Mouse (Mus musculus): Measurements from ENCODE around the gene Rras. TPM values are rescaled to one million over a fixed set of nuclear protein-coding genes. Genes with fewer than 3 reads are reported as not detected.

The Rras gene
- 342 and 359 TPM in 2 replicates for polyA plus RNA-seq (2015; fragmentation: Nextera tagmentation; extraction: Ambion mirVana)

GRCm38 (mm10) chr7:45017242-45018061 is at the start of gene Rras:
TSS of gene Rras (plus strand) at chr7:45017961.

DNA sequence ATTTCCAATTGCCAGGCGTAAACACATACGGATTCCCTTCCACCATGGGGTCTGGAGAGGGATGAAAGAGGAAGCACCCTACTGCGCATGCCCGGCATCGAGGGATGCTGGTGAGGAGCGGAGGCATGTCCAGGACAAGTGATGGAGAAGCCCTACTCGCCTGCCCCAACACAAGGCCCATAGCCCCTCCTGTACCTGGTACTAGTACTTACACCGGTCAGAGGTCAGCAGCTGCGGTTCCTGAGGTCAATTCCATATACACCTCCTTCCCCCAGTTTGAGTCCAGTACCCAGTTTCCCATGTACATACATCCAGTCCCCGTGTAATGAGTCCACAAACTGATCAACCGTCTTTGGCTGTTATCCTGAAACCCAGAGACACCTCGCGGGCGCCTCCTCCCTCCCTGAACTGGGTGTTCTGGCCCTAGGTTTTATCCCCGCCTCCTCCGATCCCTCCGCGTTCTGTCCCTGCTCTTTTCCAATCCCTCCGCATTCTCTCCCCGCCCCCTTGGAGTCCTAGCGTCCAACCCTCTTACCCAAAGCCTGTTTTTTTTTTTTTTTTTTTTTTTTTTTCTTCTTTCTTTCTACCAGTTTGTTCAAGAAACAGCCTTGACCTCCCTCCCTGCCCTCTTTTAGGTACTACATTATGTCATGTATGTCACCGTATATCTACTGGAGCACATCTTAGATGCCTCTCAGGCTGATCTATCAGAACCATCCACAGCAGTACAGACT is 43.2 kb upstream of the Rras start, which contains the start of gene Cpt1c:
Gene Cpt1c, minus strand, starts transcription at position 469 of the 734 bp plus-strand sequence.

DNA sequence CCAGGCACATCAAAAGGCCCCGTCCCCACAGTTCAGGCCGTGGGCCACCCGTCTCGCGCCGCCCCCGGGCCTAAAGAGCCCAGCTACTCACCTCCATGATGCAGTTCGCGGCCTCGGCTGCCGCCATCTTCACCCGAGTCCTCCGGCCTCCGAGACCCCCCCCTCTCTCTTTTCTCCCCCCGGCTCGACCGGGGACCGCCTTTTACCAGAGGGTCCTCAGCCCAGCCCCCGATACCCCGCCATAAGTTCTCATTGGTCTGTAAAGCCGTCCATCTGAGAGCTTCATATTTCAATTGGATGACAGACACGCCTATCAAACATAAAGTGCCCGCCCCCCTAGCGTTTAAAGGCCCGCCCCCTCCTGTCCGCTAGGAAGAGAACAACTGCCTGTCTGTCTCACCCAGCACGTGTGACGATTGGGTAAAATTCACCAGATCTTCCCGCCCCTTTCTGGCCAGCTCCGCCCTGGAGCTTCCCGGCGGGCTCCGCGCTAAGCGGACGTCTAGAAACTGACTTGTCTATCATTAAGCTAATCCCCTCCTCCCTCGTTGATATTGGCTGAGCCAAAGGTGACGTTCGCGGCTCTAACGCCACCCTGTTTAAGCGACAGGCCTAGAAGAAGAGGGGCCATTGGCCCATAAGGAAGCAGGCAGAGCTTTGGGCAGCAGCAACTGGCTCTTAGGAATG is 31.4 kb upstream of the Rras start, which contains the start of gene Prmt1:
Gene Prmt1, minus strand, starts transcription at position 377 of the 687 bp plus-strand sequence.

GRCm38 (mm10) chr7:44997231-44997939 is 20.4 kb upstream of the Rras start, which contains the start of gene Irf3:
TSS of gene Irf3 (plus strand) at chr7:44997648.

DNA sequence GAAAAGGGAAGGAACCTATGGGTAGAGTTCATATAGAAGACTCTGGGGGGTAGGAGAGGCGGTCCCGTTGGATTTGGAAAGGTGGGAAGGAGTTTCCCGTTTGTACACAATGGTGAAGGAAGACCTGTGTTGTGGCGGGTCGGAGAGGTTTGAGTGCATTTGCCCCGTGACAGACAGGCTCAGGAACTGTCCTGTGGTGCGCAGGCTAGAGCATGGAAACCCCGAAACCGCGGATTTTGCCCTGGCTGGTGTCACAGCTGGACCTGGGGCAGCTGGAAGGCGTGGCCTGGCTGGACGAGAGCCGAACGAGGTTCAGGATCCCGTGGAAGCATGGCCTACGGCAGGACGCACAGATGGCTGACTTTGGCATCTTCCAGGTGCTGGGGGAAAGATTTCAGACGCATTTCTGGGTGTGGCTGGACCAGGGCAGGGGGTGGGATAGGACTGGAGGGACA is 19.2 kb upstream of the Rras start, which contains the start of gene Bcl2l12:
Gene Bcl2l12, minus strand, starts transcription at position 212 of the 455 bp plus-strand sequence.

DNA sequence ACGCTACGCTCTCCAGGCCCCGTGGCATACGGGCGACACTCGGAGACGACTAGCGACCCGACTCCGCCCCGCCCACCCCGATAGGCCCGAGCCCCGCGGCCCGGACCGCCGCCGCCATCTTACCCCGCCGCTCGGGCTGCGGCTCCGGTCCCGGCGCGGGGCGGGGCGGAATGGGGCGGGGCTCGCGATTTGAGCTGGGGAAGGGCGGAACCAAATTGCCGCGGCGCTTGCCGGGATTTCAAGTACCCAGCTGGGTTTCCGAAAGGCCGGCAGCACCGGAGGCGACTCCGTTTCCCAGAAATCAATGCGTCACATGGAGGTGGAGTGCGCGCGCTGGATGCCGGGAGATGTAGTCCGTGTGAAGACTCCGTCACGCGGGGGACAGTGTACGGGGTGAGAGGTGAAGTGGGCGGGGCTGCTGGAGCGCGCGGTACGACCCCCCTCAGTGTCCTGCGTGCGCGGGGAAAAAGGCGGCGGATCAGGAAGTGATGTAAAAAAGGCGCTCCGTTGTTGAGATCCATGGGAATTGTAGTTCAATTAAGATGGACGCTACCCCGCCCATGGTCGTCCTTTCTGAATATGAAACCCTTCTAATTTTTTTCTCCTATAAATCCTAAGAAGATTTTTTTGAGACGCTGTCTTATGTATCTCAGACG is 1.7 kb upstream of the Rras start, which contains the start of gene Scaf1:
Gene Scaf1, minus strand, starts transcription at position 407 of the 656 bp plus-strand sequence.

DNA sequence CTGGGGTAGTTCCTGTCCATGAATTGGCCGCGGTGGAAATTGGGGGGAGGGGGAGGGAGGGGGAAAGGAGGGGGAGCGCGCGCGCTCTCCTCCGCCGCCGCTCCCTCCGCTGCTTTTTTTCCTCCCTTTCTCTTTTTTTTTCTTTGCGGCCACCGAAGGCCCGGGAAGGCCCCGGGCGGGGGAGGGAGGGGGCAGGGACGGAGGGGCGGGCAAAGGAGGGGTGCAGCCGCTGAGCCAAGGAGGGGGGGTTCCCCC is 35.0 kb downstream of the Rras start, which contains the start of gene Prr12:
Gene Prr12, minus strand, starts transcription at position 20 of the 255 bp plus-strand sequence.

DNA sequence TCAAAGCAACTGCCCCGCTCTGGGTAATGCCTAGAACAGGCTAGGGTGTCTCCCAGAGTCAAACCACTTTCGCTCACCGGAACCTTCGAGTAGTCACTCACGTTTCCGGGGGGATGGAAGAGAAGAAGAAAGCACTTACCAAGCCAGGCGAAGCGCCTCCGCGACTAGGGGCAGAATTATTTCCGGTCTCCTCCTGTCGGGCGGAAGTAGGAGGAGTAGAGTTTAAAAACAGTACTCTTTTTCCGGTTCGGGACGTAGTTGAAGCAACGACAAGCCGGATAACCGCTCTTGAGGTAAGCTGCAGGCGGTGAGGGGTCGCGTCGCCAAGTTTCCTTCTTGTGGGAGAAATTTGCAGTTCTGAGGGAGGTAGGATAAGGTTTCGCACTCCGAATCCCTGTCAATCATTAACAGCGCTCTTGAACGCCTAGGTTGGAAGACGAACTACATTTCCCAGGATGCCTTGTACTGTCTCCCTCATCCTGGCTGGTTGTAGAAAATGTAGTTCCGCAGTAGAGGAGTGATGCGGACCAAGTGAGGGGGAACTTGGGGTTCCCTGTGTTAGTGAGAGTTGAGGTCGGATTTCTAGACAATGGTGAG is 44.6 kb downstream of the Rras start, which contains the start of the genes Nosip and Prrg2:
Gene Nosip, plus strand, starts transcription at position 191 of the 597 bp plus-strand sequence.
Gene Prrg2, minus strand, starts transcription at position 439 of the 597 bp plus-strand sequence.

Small RNA genes lying within 50 kb of the gene (microRNA-seq; reads per million reads assigned to microRNA genes)
- 1.2 reads per million for gene Mir7054

Other genes starting within 250 kb of the Rras start
- 40.2 and 44.4 TPM in 2 replicates for gene Nup62, start 201.9 kb upstream of the Rras start, polyA plus RNA-seq (2015; fragmentation: Nextera tagmentation; extraction: Ambion mirVana)
- gene Il4i1, start 201.6 kb upstream of the Rras start, polyA plus RNA-seq (2015; fragmentation: Nextera tagmentation; extraction: Ambion mirVana), result 0.51 and 0.73 TPM in 2 replicates
- 6.1 and 8.3 TPM in 2 replicates for gene Atf5, start 201.3 kb upstream of the Rras start, polyA plus RNA-seq (2015; fragmentation: Nextera tagmentation; extraction: Ambion mirVana)
- 89.9 and 95.2 TPM in 2 replicates for gene Akt1s1, start 169.0 kb upstream of the Rras start, polyA plus RNA-seq (2015; fragmentation: Nextera tagmentation; extraction: Ambion mirVana)
- 40.6 and 43.1 TPM in 2 replicates for gene Tbc1d17, start 168.9 kb upstream of the Rras start, polyA plus RNA-seq (2015; fragmentation: Nextera tagmentation; extraction: Ambion mirVana)
- 23.5 and 32.3 TPM in 2 replicates for gene Pnkp, start 160.8 kb upstream of the Rras start, polyA plus RNA-seq (2015; fragmentation: Nextera tagmentation; extraction: Ambion mirVana)
- 204 and 244 TPM in 2 replicates for gene Ptov1, start 148.2 kb upstream of the Rras start, polyA plus RNA-seq (2015; fragmentation: Nextera tagmentation; extraction: Ambion mirVana)
- gene Med25, start 125.2 kb upstream of the Rras start, polyA plus RNA-seq (2015; fragmentation: Nextera tagmentation; extraction: Ambion mirVana), result 56.3 and 58.9 TPM in 2 replicates
- gene Fuz, start 121.9 kb upstream of the Rras start, polyA plus RNA-seq (2015; fragmentation: Nextera tagmentation; extraction: Ambion mirVana), result 27.5 and 29.3 TPM in 2 replicates
- gene Ap2a1, start 88.5 kb upstream of the Rras start, polyA plus RNA-seq (2015; fragmentation: Nextera tagmentation; extraction: Ambion mirVana), result 32.3 and 40.8 TPM in 2 replicates
- gene Tsks, start 74.8 kb upstream of the Rras start, polyA plus RNA-seq (2015; fragmentation: Nextera tagmentation; extraction: Ambion mirVana), result 0.23 and 0.39 TPM in 2 replicates
- gene Cpt1c, start 43.1 kb upstream of the Rras start, polyA plus RNA-seq (2015; fragmentation: Nextera tagmentation; extraction: Ambion mirVana), result 10.1 and 10.3 TPM in 2 replicates
- gene Prmt1, start 31.4 kb upstream of the Rras start, polyA plus RNA-seq (2015; fragmentation: Nextera tagmentation; extraction: Ambion mirVana), result 237 and 244 TPM in 2 replicates
- 52.3 and 56.8 TPM in 2 replicates for gene Irf3, start 20.3 kb upstream of the Rras start, polyA plus RNA-seq (2015; fragmentation: Nextera tagmentation; extraction: Ambion mirVana)
- 31.9 and 33.3 TPM in 2 replicates for gene Bcl2l12, start 19.2 kb upstream of the Rras start, polyA plus RNA-seq (2015; fragmentation: Nextera tagmentation; extraction: Ambion mirVana)
- 22.9 and 24.6 TPM in 2 replicates for gene Scaf1, start 1.6 kb upstream of the Rras start, polyA plus RNA-seq (2015; fragmentation: Nextera tagmentation; extraction: Ambion mirVana)
- gene Prr12, start 34.9 kb downstream of the Rras start, polyA plus RNA-seq (2015; fragmentation: Nextera tagmentation; extraction: Ambion mirVana), result 4.3 and 5.6 TPM in 2 replicates
- 33.7 and 38.6 TPM in 2 replicates for gene Nosip, start 44.5 kb downstream of the Rras start, polyA plus RNA-seq (2015; fragmentation: Nextera tagmentation; extraction: Ambion mirVana)
- gene Prrg2, start 44.7 kb downstream of the Rras start, polyA plus RNA-seq (2015; fragmentation: Nextera tagmentation; extraction: Ambion mirVana), result 22.6 and 23.4 TPM in 2 replicates
- gene Rcn3, start 74.3 kb downstream of the Rras start, polyA plus RNA-seq (2015; fragmentation: Nextera tagmentation; extraction: Ambion mirVana), result 345 and 360 TPM in 2 replicates
- 134 and 152 TPM in 2 replicates for gene Fcgrt, start 85.9 kb downstream of the Rras start, polyA plus RNA-seq (2015; fragmentation: Nextera tagmentation; extraction: Ambion mirVana)
- gene Rps11, start 106.5 kb downstream of the Rras start, polyA plus RNA-seq (2015; fragmentation: Nextera tagmentation; extraction: Ambion mirVana), result 1,079 and 1,156 TPM in 2 replicates
- gene Rpl13a, start 110.8 kb downstream of the Rras start, polyA plus RNA-seq (2015; fragmentation: Nextera tagmentation; extraction: Ambion mirVana), result 1,221 and 1,252 TPM in 2 replicates
- gene Gm45713, start 118.3 kb downstream of the Rras start, polyA plus RNA-seq (2015; fragmentation: Nextera tagmentation; extraction: Ambion mirVana), result 0.22 and 0.60 TPM in 2 replicates
- 3.5 and 4.9 TPM in 2 replicates for gene Flt3l, start 118.5 kb downstream of the Rras start, polyA plus RNA-seq (2015; fragmentation: Nextera tagmentation; extraction: Ambion mirVana)
- 52.0 and 54.3 TPM in 2 replicates for gene Pih1d1, start 136.3 kb downstream of the Rras start, polyA plus RNA-seq (2015; fragmentation: Nextera tagmentation; extraction: Ambion mirVana)
- 19.3 and 21.1 TPM in 2 replicates for gene Aldh16a1, start 136.6 kb downstream of the Rras start, polyA plus RNA-seq (2015; fragmentation: Nextera tagmentation; extraction: Ambion mirVana)
- gene Slc17a7, start 146.0 kb downstream of the Rras start, polyA plus RNA-seq (2015; fragmentation: Nextera tagmentation; extraction: Ambion mirVana), result 0.08 TPM in 1 of 2 replicates, not detected in the other
- not detected in 2 replicates for gene Gfy, start 161.6 kb downstream of the Rras start, polyA plus RNA-seq (2015; fragmentation: Nextera tagmentation; extraction: Ambion mirVana)
- not detected in 2 replicates for gene Pth2, start 163.0 kb downstream of the Rras start, polyA plus RNA-seq (2015; fragmentation: Nextera tagmentation; extraction: Ambion mirVana)
- gene Ccdc155, start 186.9 kb downstream of the Rras start, polyA plus RNA-seq (2015; fragmentation: Nextera tagmentation; extraction: Ambion mirVana), result 0.26 and 0.35 TPM in 2 replicates
- 13.9 and 16.5 TPM in 2 replicates for gene Dkkl1, start 194.2 kb downstream of the Rras start, polyA plus RNA-seq (2015; fragmentation: Nextera tagmentation; extraction: Ambion mirVana)
- gene Tead2, start 197.8 kb downstream of the Rras start, polyA plus RNA-seq (2015; fragmentation: Nextera tagmentation; extraction: Ambion mirVana), result 39.4 and 41.4 TPM in 2 replicates
- gene Cd37, start 221.2 kb downstream of the Rras start, polyA plus RNA-seq (2015; fragmentation: Nextera tagmentation; extraction: Ambion mirVana), result 4.2 and 18.7 TPM in 2 replicates
- gene Slc6a16, start 223.1 kb downstream of the Rras start, polyA plus RNA-seq (2015; fragmentation: Nextera tagmentation; extraction: Ambion mirVana), result not detected in 2 replicates

Measured in urinary bladder, postnatal 0 days (tissue).